Mouse (Mus musculus): ENCODE measurements at regions not wholly inside any gene's neighbourhood (a gene's known extent, or its start where the extent isn't known, plus 50 kb on each side); places are given as distances from the start of the nearest gene placed in this dataset.

GRCm38 (mm10) chr5:119418486-119418885 lies 252.0 kb upstream of the Tbx3 start:
- TF ChIP-seq POLR2A (IDR thresholded peaks at IDR 0.05; ENCODE audit: insufficient read length, low read depth) (no peak), TCF3 (IDR thresholded peaks at IDR 0.05; ENCODE audit: insufficient read length, low read depth) (no peak), MYOG (IDR thresholded peaks at IDR 0.05; ENCODE audit: control insufficient read depth in 1 of 3, insufficient read depth in 1 of 3, insufficient read length in 2 of 3, low read depth in 2 of 3) (no peak), MAX (IDR thresholded peaks at IDR 0.05; ENCODE audit: low read depth) (no peak), POLR2AphosphoS2 (IDR thresholded peaks at IDR 0.05; ENCODE audit: insufficient read length, low read depth) (no peak), USF1 (IDR thresholded peaks at IDR 0.05; ENCODE audit: low read depth) (no peak), E2F4 (IDR thresholded peaks at IDR 0.05; ENCODE audit: insufficient read depth) (no peak), REST (IDR thresholded peaks at IDR 0.05; ENCODE audit: insufficient read depth, insufficient read length) (no peak)
